Mouse (Mus musculus) monocyte, adult 5-6 weeks (primary cell): ENCODE data around the gene Rere. TPM values are rescaled to one million over a fixed set of nuclear protein-coding genes. Genes with fewer than 3 reads are reported as not detected.

Source experiments
- ATAC-seq: fragments of 153-309, 156-312 bp; replicated peaks from 2 replicates; pipeline ENCODE4 v1.8.0; 2017; ENCODE audit warnings: mild to moderate bottlenecking; ENCODE audit not compliant: low TSS enrichment, insufficient number of reproducible peaks, severe bottlenecking, poor library complexity, low FRiP score
- total RNA-seq: library from RNA; stranded (forward); fragments of 200-1000, 200-491, 200-594 nt; gene quantifications from 3 replicates; pipeline ENCODE4 v1.2.3, GENCODE M21; 2017

Rere gene
- total RNA-seq, 1 experiment from 2014 or later, result 11.1 TPM

- ATAC-seq, result no peak
Observed at GRCm38 (mm10) chr4:150399032-150399431, 117.6 kb downstream of the Rere start.

DNA sequence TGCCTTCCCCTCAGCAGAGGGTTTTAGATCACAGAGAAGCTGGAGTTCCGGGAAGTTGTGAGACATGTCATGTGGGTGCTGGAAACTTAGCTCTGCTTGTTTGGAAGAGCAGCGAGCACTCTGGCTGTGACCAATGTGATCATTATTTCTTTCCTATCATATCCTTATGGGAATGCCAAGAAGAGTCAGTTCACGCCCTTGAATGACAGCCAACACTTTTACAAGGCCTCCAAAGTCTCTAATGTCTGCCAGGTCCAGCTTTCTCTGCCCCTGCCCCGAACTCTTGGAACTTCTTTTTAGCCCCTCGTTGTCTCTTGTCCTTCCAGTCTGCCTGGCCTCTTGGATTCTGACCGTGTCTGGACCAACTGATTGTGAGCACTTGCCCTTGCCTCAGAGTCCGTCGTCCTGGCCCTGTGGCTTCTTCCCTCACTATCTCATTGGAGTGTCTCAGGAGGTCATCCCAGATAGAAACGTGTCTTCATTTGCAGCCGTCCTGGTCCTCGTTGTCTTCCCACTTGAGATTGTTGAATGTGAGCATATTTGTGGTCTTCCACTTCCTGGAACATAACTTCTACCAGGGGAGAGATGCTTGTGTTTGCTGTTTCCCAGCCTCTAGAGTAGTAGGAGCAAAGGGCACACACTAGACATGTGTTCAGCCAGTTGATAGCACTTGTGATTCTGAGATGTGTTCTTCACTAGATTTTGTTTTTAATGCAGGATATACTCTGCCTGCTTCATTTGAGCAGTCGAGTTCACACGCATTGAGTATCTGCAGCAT, 120.6 kb downstream of the Rere start:
- no peak for ATAC-seq

GRCm38 (mm10) chr4:150402608-150402985, 121.2 kb downstream of the Rere start:
- ATAC-seq, result no peak

DNA sequence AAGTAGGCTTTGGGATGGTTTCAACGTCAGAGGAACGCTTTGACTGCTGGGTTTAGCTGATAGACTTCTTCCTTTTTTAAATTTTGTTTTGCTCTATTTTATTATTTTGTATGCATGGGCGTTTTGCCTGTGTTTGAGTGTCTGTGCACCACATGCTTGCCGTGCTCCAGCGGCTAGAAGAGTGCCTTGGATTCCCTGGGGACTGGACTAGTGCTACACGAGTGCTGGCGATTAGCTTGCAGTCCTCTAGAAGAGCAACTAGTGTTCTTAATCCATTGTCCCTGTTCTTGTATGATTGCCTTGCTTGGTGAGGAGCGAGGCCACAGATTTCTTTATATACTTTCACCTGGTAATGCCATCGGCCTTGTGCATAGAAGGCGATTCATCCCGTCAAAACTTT, 122.5 kb downstream of the Rere start:
- no peak for ATAC-seq

DNA sequence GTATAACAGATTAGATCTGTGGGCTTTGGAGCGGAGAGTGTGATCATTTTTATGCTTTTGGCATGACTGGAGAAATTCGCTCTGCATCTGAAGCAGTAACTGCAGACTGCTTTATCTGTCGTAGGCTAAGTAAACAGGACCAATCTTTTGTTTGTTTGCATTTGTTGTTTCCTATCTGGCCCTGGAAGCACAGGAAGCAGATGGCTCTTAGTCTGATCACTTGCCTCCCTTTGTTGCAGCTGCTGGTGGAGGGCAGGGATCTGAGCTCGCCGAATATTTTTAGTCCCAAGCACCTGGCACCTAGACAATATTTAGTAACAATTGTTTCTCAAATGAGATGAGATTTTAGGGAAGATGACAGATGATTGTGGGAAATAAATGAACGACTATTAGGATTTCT, 123.1 kb downstream of the Rere start:
- ATAC-seq, result no peak

DNA sequence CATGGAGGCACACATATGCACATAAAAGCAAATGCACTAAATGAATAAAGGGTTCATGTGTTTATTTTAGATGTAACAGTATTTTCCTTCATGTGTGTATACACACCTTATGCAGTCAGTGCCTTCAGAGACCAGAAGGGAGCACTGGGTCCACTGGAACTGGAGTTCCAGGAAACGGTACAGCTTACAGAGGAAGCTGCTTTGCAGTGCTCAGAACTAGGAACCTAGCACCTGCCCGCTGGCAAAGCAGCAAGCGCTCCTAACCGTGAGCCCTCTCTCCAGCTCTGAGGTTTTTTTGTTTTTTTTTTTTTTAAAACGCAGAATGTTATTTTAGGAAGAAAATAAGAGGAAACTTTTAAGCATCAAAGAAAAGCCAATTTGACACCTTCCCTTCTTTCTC, 124.3 kb downstream of the Rere start:
- no peak for ATAC-seq

- ATAC-seq, result no peak
Observed at GRCm38 (mm10) chr4:150406320-150406719, 124.9 kb downstream of the Rere start.

DNA sequence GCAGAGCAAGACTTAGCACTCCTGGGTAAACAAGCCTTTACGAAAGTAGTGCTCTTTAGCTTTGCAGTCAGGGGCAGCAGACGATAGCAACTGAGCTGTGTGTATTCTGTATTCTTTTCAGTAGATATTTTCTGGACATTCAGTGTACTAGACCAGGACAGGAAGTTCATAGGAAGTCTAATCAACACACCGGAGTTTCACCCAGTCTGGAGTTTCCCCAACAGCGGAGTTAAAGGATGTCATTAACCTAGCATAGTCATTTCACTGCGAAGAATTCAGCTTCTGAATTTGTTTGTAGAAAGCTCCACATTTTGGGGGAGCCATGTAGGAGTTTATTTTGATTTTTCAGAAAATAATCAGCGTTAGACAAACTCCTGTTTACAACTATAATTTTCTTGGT, 125.4 kb downstream of the Rere start:
- no peak for ATAC-seq

GRCm38 (mm10) chr4:150414296-150414695, 132.8 kb downstream of the Rere start:
- ATAC-seq, result no peak

- no peak for ATAC-seq
Observed at GRCm38 (mm10) chr4:150414759-150415158, 133.3 kb downstream of the Rere start.

- no peak for ATAC-seq
Observed at GRCm38 (mm10) chr4:150415227-150415969, 134.0 kb downstream of the Rere start.

DNA sequence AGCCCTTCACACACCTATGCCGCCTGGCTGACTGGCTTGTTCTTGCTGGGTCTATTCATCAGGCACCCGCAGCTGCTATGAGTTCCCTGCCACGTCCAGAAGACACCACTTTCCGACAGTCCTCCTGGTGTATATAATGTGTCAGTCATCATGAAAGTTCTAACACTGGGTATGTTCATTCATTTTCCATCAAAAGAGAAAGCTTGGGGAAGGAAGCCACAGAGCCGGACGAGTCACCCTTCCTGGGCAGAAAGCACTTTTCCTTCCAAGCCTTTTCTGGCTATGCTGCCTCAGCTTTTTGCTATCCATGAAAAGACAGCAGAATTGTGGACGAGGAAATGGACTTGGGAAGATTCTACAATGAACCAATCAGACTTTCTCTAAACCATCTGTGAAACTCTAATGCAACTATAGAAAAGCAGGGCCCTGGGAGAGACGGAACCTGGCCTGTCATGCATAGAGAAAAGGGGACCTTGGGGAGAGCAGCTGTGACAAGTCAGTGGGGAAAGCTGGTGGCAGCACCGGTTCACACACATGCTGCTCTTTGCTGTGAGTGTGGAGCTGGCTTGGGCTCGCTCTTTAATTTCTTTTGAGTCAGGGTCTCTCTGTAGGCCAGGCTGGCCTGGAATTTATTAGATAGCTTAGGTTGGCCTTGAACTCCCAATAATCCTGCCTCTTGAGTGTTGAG, 139.3 kb downstream of the Rere start:
- ATAC-seq, result no peak

- ATAC-seq, result no peak
Observed at GRCm38 (mm10) chr4:150426098-150426879, 144.8 kb downstream of the Rere start.

DNA sequence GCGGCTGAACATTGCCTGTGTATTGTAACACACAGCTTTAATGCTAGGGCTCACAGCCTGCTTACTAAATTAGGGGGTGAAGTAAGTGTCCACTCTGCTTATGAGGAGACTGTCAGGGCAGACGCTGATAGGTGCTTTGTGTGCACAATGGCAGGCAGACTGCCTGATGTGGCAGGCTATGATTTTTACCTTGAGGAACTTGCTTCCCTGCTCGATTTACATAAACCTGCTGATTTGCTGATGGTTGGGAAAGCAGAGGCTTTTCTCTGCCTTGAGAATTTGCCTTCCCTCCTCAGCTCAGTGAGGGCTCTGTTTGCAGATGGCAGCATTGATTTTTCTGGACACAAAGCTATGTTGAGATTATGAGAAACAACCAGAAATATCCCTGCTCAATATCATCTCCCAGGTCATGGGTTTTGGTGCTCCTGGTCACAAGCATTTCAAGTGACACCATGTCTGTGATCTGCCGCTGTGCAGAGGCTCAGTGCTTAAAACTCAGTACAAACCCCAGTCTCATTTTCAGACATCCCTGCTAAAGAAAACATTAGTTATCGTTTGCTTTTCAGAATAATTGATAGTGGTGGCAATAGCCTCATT, 145.5 kb downstream of the Rere start:
- no peak for ATAC-seq

DNA sequence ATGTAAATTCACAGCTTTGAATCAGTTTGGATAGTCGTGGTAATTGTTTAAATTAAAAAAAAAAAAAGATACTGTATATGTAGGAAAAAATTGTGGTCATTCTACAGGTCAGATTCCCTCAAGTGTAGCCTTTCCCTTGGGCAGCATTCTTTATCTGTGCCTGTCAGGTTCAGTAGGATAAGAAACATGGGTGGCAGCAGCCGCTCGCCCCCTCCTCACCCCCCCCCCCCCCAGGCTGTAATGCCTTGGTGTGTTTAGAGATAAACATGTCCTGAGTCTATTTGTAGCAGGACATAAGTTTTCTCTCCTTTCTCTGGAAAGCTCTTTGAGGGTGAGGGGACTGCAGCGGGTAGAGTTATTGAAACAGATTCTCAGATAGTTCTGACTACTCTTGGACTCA, 147.3 kb downstream of the Rere start:
- ATAC-seq, result no peak

- ATAC-seq, result no peak
Observed at GRCm38 (mm10) chr4:150433827-150434574, 152.6 kb downstream of the Rere start.

GRCm38 (mm10) chr4:150435590-150435989, 154.1 kb downstream of the Rere start:
- ATAC-seq, result no peak

DNA sequence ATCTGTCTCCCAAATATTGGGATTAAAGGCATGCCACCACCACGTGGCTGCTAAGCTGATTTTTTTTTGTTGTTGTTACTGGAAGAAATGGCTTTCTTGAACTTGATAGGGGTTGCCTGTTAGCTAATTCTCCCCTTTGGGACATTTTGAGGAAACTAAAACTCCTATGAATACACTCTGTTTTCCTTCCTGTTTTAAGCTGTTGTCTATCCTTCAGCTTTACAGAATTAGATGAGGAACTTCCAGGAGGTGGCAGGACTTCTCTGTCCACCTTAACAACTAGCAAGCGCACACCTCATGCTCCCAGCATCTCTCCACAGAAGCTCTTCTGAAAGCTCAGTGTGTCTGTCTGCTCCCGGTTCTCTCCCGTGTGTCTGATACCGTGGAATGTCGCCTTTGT, 157.2 kb downstream of the Rere start:
- no peak for ATAC-seq
